Mouse (Mus musculus) cerebral cortex, adult 2 months (tissue): Measurements from ENCODE around the gene Lhpp.

Experiments
- WGBS: fragments of 180-500 bp; shearing (Covaris S2); methylation state at CpG from one replicate; pipeline ENCODE4 v1.1.7; 2018; 5-methylcytosine and 5-hydroxymethylcytosine counted together

Lhpp gene

GRCm38 (mm10) chr7:132610468-132611318, at the start of gene Lhpp:
Lhpp (plus strand) TSS chr7:132610638.
- WGBS, result 7% methylated on average over 44 of the region's 44 CpGs

- WGBS, result 55% methylated on average over 1 of the region's 1 CpGs
Measured at GRCm38 (mm10) chr7:132565831-132566230, 44.6 kb upstream of the Lhpp start.

- 62% methylated on average over 6 of the region's 6 CpGs for WGBS
Measured at GRCm38 (mm10) chr7:132568817-132569216, 41.6 kb upstream of the Lhpp start.

GRCm38 (mm10) chr7:132570071-132570470, 40.4 kb upstream of the Lhpp start:
- 57% methylated on average over 5 of the region's 5 CpGs for WGBS

- WGBS, result 77% methylated on average over 8 of the region's 8 CpGs
Measured at GRCm38 (mm10) chr7:132571481-132571880, 39.0 kb upstream of the Lhpp start.

GRCm38 (mm10) chr7:132572738-132573137, 37.7 kb upstream of the Lhpp start:
- 72% methylated on average over 3 of the region's 3 CpGs for WGBS

- 47% methylated on average over 6 of the region's 6 CpGs for WGBS
Measured at GRCm38 (mm10) chr7:132573205-132573604, 37.2 kb upstream of the Lhpp start.

GRCm38 (mm10) chr7:132574646-132575045, 35.8 kb upstream of the Lhpp start:
- WGBS, result 68% methylated on average over 5 of the region's 5 CpGs

GRCm38 (mm10) chr7:132575623-132576022, 34.8 kb upstream of the Lhpp start:
- 1% methylated on average over 13 of the region's 13 CpGs for WGBS

- under 1% methylated on average over 49 of the region's 49 CpGs for WGBS
Measured at GRCm38 (mm10) chr7:132576116-132576650, 34.3 kb upstream of the Lhpp start, which contains the start of gene Oat. Oat (minus strand) TSS chr7:132576398.

- 64% methylated on average over 4 of the region's 4 CpGs for WGBS
Measured at GRCm38 (mm10) chr7:132576891-132577290, 33.5 kb upstream of the Lhpp start.

GRCm38 (mm10) chr7:132580511-132580910, 29.9 kb upstream of the Lhpp start:
- 88% methylated on average over 6 of the region's 6 CpGs for WGBS

- 88% methylated on average over 2 of the region's 2 CpGs for WGBS
Measured at GRCm38 (mm10) chr7:132581441-132581840, 29.0 kb upstream of the Lhpp start.

GRCm38 (mm10) chr7:132585695-132586491, 24.5 kb upstream of the Lhpp start:
- WGBS, result 67% methylated on average over 3 of the region's 3 CpGs

- WGBS, result 59% methylated on average over 5 of the region's 5 CpGs
Measured at GRCm38 (mm10) chr7:132587167-132587566, 23.3 kb upstream of the Lhpp start.

GRCm38 (mm10) chr7:132589610-132590009, 20.8 kb upstream of the Lhpp start:
- whole genome bisulfite sequencing, result 77% methylated on average over 5 of the region's 5 CpGs

GRCm38 (mm10) chr7:132593762-132594161, 16.7 kb upstream of the Lhpp start:
- WGBS, result 74% methylated on average over 2 of the region's 2 CpGs

GRCm38 (mm10) chr7:132594325-132594724, 16.1 kb upstream of the Lhpp start:
- 68% methylated on average over 2 of the region's 2 CpGs for whole genome bisulfite sequencing

GRCm38 (mm10) chr7:132595787-132596186, 14.7 kb upstream of the Lhpp start:
- WGBS, result 88% methylated on average over 3 of the region's 3 CpGs

GRCm38 (mm10) chr7:132596557-132597250, 13.7 kb upstream of the Lhpp start:
- WGBS, result 16% methylated on average over 26 of the region's 26 CpGs

- WGBS, result 1% methylated on average over 59 of the region's 60 CpGs
Measured at GRCm38 (mm10) chr7:132597251-132598041, 13.0 kb upstream of the Lhpp start.
